Mouse (Mus musculus): ENCODE results near the gene Vmn1r103. TPM values are rescaled to one million over a fixed set of nuclear protein-coding genes. Genes with fewer than 3 reads are reported as not detected.
"Not testable (repeated sequence)": the region's sequence is repeated elsewhere in the genome, so short reads cannot be mapped to it uniquely, and the experiment has no call there.

The Vmn1r103 gene
- total RNA-seq (2021): not detected

GRCm38 (mm10) chr7:20510434-20510833, at the start of gene Vmn1r103:
Gene Vmn1r103 (minus strand): TSS chr7:20510534.
- DNase-seq; intact Hi-C loops (cut with DNase I): not testable (repeated sequence)

- intact Hi-C loops (cut with DNase I); DNase-seq: not testable (repeated sequence)
Observed at GRCm38 (mm10) chr7:20545657-20546056, 35.3 kb upstream of the Vmn1r103 start, which contains the start of gene Gm5726. Gene Gm5726 (minus strand): TSS chr7:20545757.

GRCm38 (mm10) chr7:20533537-20533936, 23.2 kb upstream of the Vmn1r103 start, which contains the start of gene Vmn1r104:
Gene Vmn1r104 (plus strand): TSS chr7:20533837.
- DNase-seq; intact Hi-C loops (cut with DNase I): not testable (repeated sequence)

- DNase-seq: not testable (repeated sequence)
Observed at GRCm38 (mm10) chr7:20474825-20475224, 35.5 kb downstream of the Vmn1r103 start, which contains the start of gene Gm10670. Gene Gm10670 (minus strand): TSS chr7:20474925.

More at GRCm38 (mm10) chr7:20474825-20475224, 35.5 kb downstream of the Vmn1r103 start, which contains the start of gene Gm10670:
- intact Hi-C loops (cut with DNase I): not testable (repeated sequence)

Other genes starting within 250 kb of the Vmn1r103 start
- gene Gm5890, start 247.7 kb downstream of the Vmn1r103 start, total RNA-seq (2021): not detected
- not detected for gene Gm4133, start 176.5 kb downstream of the Vmn1r103 start, total RNA-seq (2021)
- gene Gm5728, start 135.1 kb downstream of the Vmn1r103 start, total RNA-seq (2021): not detected
- gene Vmn1r100, start 92.6 kb downstream of the Vmn1r103 start, total RNA-seq (2021): not detected
- not detected for gene Vmn1r101, start 67.9 kb downstream of the Vmn1r103 start, total RNA-seq (2021)
- gene Gm10670, start 35.6 kb downstream of the Vmn1r103 start, total RNA-seq (2021): not detected
- not detected for gene Vmn1r104, start 23.3 kb upstream of the Vmn1r103 start, total RNA-seq (2021)
- gene Gm5726, start 35.2 kb upstream of the Vmn1r103 start, total RNA-seq (2021): not detected
- gene Gm4141, start 65.7 kb upstream of the Vmn1r103 start, total RNA-seq (2021): not detected
- gene Gm4513, start 88.5 kb upstream of the Vmn1r103 start, total RNA-seq (2021): not detected
- gene Vmn1r107, start 158.4 kb upstream of the Vmn1r103 start, total RNA-seq (2021): not detected
- not detected for gene Vmn1r111, start 192.7 kb upstream of the Vmn1r103 start, total RNA-seq (2021)
- not detected for gene Gm10668, start 220.1 kb upstream of the Vmn1r103 start, total RNA-seq (2021)

All from heart, postnatal 36 days (tissue).